Mouse (Mus musculus) lung, adult 2 months (tissue): ENCODE results near the gene Itgb4. TPM values are rescaled to one million over a fixed set of nuclear protein-coding genes. Genes with fewer than 3 reads are reported as not detected.

ENCODE experiments used
- DNase-seq: peaks from one replicate; pipeline ENCODE4 v3.0.0; 2022
- H3K4me1 ChIP-seq: fragments of 200-500 bp; 2 replicates; pipeline ENCODE4 v1.6.1; 2011; ENCODE audit warnings: low read length; ENCODE audit not compliant: control insufficient read depth, insufficient read depth
- H3K4me3 ChIP-seq: fragments of 200-500 bp; replicated peaks from 2 replicates; pipeline ENCODE3; 2011; ENCODE audit warnings: low read depth, mild to moderate bottlenecking, control low read depth, low read length; ENCODE audit errors: extremely low read depth
- CTCF ChIP-seq: fragments of 200-500 bp; IDR thresholded peaks from 2 replicates; pipeline ENCODE4 v1.5.1; 2011; ENCODE audit warnings: mild to moderate bottlenecking, low read length, control low read depth; ENCODE audit not compliant: insufficient read depth
- POLR2A ChIP-seq: fragments of 200-500 bp; IDR thresholded peaks from 2 replicates; pipeline ENCODE4 v1.6.1; 2011; ENCODE audit warnings: low read depth, mild to moderate bottlenecking, control low read depth, low read length, borderline replicate concordance; ENCODE audit errors: extremely low read depth
- WGBS: fragments of 180-500 bp; shearing (Covaris S2); methylation state at CpG from one replicate; pipeline ENCODE4 v1.1.7; 2018; 5-methylcytosine and 5-hydroxymethylcytosine counted together
- polyA plus RNA-seq: library from polyadenylated mRNA; depleted of rRNA; stranded (reverse); fragments of >200 nt; gene quantifications from 2 replicates; pipeline ENCODE4 v1.2.3, GENCODE M21; 2012

Gene Itgb4
- polyA plus RNA-seq, 1 experiment = 14.7 TPM

DNA sequence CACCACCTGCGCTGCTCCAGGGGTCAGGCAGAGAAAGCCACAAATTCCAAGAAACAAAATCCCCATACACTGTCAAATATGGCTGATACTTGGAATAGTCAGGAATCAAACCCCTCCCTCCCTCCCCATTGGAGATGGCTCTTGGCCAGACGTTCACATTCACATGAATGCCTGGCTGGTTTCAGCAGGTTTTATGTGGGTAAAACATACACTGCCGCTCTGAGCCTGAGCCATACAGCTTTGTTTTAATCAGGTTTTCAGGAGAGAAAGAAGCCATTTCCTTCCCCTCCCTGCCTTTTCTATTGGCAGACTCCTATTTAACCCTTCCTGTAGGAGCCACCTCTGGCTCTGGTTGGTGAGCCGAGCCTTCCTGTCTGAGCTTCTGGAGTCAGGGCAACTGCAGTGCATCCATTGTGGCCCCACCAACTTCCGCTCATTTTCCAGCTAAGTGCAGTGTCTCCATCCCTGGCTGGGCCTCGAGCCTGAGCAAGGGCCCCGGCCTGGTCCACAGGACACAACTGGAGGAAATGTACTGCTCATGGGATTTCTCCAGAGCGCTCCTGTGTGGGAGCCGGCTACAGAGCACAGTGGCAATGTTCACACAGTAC is 28.2 kb upstream of the Itgb4 start:
- DNase-seq = no peak
- 60% methylated on average over 9 of the region's 9 CpGs for WGBS
- Histone ChIP-seq H3K4me3 (no peak overlapping the region), H3K4me1 (no peaks in the 10 kb centered on the region)
- no peak for TF ChIP-seq CTCF
- no peak for TF ChIP-seq POLR2A

DNA sequence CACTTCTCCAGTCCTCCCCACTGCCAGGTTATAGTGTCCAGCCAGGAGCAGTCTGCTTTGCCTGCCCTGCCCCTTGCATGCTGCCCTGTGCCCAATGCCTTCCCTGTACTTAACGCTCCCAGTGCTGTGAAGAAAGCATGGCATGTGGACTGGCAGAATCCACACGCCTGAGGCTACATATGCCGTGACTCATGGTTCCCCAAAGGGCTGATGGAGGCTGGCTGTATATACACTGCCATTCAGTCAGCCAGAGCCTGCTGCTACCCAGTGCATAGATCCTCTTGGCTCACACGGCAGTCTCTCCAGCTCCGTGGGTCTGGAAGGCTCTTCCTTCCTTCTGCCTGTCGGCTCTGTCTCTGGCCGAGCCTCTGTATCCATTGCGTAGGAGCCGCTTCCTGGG is 26.2 kb upstream of the Itgb4 start:
- Histone ChIP-seq H3K4me3 (no peak overlapping the region), H3K4me1 (no peaks in the 10 kb centered on the region)
- TF ChIP-seq POLR2A (no peak), CTCF (no peak)
- DNase-seq = no peak
- WGBS = 91% methylated on average over 9 of the region's 9 CpGs

DNA sequence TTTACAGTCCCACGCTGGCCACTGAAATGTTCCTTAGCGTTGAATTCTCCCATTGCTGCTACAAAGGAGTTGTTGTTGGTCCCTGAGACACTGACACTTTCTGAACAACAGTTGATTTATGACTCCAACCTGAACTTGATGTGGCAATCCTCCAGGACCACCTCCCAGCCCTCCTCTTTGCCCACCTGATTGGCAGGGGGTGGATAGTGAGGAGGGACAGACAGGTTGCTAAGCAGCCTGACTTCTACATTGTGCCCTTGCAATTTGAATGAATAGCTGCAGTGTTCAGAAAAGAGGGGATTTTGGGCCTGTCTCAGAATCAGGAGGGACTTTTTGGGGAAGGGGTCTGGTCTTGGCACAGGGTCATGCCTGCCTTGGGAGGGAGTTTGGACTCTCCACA is 23.8 kb upstream of the Itgb4 start:
- DNase-seq = no peak
- H3K4me1 ChIP-seq = peaks cover 8% of the 10 kb centered on the region
- WGBS = 91% methylated on average over 2 of the region's 2 CpGs
- no peak overlapping the region for H3K4me3 ChIP-seq
- TF ChIP-seq POLR2A (no peak), CTCF (no peak)

DNA sequence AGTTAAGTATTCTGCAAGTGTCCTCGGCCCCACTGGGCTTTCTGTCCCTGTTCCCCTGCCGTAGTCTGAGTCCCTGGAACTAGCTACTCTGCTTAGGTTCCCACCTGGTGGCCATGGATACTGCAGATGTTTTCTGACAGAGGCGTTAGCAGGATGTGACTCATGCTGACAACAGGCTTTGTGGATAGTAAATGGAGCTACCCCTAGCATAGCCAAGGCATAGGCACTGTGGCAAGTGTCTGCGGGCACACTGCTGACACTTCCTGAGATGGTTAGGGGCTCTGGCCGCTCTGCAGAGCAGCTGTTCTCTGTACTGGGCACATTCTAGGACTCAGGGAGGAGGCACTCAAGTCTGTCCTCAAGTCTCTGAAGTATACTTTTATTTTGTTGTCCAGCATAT is 19.8 kb upstream of the Itgb4 start:
- DNase-seq = no peak
- 60% methylated on average over 5 of the region's 5 CpGs for WGBS
- Histone ChIP-seq H3K4me3 (no peak overlapping the region), H3K4me1 (peaks cover 8% of the 10 kb centered on the region)
- TF ChIP-seq CTCF (no peak), POLR2A (no peak)

DNA sequence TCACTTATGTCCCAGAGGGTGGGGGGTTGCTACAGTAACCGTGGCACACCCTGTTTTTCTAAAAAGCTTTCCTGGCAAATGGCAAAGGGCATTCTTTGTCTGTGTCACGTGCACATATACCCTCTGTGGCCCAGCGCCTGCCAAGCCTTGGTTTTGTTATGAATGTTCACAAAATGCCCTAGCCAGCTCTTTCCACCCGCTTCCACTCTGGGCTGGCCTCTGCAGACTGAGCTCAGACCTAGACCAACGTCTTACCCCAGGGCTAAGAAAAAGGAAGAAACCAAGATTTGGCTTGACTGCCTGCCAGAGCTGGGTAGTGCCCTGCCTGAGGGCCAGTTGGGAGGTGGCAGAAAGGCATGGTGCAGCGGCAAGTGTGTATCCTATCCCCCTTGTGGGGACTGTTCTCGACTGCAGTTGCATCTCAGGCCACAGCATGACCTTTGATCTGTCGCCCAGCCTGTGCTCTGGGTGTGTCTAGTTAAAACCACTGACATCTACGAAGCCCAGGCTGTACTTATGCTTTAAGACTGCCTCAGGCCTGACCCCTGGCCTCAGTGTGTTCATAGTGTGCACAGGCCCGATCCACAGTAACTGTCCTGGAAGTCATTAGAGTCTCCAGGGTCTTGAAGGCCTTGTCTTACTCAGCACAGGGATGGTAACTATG is 19.2 kb upstream of the Itgb4 start:
- H3K4me1 ChIP-seq = peaks cover 8% of the 10 kb centered on the region
- no peak overlapping the region for H3K4me3 ChIP-seq
- no peak for TF ChIP-seq CTCF
- no peak for TF ChIP-seq POLR2A
- 46% methylated on average over 10 of the region's 10 CpGs for WGBS
- DNase-seq = no peak

DNA sequence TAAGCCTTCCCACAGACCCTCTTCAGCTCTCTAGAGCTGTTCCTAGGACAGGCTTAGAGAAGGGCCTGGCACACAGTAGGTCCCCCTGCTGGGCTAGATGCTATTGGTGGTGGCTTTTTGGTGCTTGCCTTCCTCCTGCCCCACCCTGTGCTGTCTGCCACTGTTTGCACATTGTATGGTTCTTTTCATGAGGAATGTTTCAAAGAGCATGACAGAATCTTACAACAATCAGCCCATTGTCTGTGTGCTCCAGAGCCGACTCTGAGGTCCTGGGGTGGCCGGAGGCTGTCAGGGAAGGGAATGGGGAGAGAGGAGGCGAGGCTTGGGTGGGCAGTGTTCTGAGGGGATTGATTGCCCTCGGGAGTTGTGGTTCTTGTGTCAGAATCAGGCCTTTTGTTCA is 18.1 kb upstream of the Itgb4 start:
- Histone ChIP-seq H3K4me3 (no peak overlapping the region), H3K4me1 (peaks cover 8% of the 10 kb centered on the region)
- TF ChIP-seq POLR2A (no peak), CTCF (no peak)
- DNase-seq = no peak
- 60% methylated on average over 4 of the region's 4 CpGs for WGBS

DNA sequence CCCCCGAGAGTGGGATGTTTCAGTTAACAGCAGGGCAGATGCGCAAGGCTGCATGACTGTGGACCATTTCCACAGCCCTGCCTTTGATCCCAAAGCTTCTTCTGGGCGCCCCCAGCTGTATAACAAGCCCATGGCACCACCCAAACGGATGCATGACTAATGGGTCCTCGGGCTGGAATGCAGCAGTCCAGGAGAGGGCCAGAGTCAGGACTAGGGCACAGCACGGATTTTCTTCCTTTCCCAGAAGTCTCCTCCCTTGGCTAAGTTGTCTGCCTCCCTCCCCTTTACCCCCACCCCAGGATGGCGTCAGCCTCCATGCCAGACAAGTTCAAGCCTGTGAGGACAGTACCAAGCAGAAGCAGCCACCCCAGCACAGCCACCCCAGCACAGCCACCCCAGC is 16.5 kb upstream of the Itgb4 start:
- no peak for TF ChIP-seq CTCF
- WGBS = 65% methylated on average over 7 of the region's 7 CpGs

DNA sequence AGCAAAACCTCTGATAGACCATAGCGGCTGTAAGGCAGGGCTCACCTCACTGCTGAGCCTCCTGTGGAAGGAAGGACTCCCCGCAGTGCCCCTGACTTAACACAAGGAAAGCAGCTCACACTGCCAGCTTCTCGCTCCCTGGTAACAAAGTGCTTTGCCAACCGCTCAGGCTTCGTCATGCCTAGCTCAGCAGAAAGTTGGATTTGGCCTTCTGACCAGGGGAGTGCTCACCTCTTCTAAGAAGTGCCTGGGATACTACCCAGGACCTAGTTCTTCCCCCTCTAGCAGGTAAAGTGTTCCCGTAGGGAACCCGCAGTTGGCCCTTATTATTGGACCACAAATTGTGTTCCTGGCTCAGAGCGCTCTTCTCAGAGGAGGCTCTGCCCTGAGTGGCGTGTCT is 15.5 kb upstream of the Itgb4 start:
- no peak for DNase-seq
- no peak for TF ChIP-seq CTCF
- TF ChIP-seq POLR2A = no peak
- no peak overlapping the region for H3K4me3 ChIP-seq
- WGBS = 92% methylated on average over 9 of the region's 9 CpGs
- H3K4me1 ChIP-seq = peaks cover 8% of the 10 kb centered on the region

More for the DNA sequence above, 16.5 kb upstream of the Itgb4 start:
- no peak overlapping the region for H3K4me3 ChIP-seq
- peaks cover 8% of the 10 kb centered on the region for H3K4me1 ChIP-seq
- DNase-seq = no peak

DNA sequence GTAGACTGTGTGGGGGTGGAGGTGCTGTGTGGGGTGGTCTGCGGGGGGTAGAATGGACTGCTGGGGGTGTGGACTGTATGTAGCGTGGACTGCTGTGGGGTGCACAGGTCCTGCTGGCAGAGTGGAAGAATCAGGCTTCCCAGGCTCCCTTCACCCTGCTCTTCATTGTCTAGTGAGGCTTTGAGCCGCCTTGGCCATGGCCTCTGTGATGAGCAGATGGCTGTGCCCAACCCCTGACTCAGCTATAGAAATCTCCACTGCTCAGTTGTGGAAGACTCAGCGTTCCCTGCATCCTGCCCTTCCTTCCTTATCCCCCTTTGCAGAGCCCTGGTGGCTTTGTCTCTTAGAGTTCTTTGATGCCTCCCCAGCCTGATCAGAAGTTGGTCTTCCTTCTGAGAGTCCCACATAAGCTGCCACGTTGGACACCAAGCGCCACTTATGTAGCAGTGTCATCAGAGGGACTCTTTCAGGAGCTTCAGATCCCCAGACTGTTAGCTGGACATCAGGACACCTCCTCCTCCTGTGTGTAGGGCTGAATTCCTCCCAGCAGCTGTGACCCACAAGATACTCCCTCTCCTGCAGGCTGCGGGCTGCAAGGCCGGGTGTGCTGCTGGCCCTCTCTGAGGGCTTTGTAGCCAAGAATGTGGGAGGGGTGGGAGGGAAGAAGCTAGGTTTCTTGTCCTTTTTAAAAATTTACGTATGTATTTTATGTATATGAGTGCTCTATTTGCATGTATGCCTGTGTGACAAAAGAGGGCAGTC is 11.7 kb upstream of the Itgb4 start:
- TF ChIP-seq CTCF (no peak), POLR2A (no peak)
- peaks cover 10% of the 10 kb centered on the region for H3K4me1 ChIP-seq
- no peak for DNase-seq
- 94% methylated on average over 9 of the region's 9 CpGs for WGBS
- no peak overlapping the region for H3K4me3 ChIP-seq

DNA sequence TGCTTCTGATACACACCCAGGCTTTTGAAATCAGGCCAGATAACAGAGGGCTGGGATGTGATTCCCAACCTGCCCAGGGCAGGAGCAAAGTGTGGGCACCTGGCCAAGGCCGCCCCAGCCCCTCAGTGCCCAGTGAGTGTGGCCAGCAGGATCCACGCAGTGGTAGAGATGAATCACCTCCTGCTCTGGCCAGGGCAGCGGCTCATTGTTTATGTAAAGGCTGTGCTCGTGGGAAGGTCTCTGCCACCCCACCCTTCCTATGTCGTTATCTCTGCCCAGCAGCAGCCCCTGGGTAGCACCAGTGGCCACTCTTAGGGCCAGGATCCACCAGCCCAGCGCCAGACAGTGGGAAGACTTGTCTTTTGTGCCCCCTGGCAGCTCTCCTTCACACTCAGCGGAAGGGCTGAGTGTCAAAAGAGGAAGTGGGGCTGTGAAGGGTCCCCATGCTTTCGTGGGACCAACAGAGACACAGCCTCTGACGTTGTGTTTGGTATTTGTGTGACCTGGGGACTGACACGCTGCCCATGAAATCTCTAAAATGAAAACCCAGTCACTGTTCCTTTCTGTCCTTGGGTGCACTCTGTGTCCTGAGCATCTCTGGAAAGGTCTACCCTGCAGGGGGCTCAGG is 9.4 kb upstream of the Itgb4 start:
- TF ChIP-seq CTCF = no peak
- TF ChIP-seq POLR2A = no peak
- Histone ChIP-seq H3K4me3 (no peak overlapping the region), H3K4me1 (peaks cover 10% of the 10 kb centered on the region)
- peak; percentile 56 for DNase-seq
- 46% methylated on average over 10 of the region's 10 CpGs for WGBS
